Mouse (Mus musculus): ENCODE measurements at regions not wholly inside any gene's neighbourhood (a gene's known extent, or its start where the extent isn't known, plus 50 kb on each side); places are given as distances from the start of the nearest gene placed in this dataset.

- no peak for DNase-seq (ENCODE audit: low spot score in 2 of 2)
Measured at GRCm38 (mm10) chr14:62175384-62176048, 116.9 kb upstream of the Rnaseh2b start.

DNA sequence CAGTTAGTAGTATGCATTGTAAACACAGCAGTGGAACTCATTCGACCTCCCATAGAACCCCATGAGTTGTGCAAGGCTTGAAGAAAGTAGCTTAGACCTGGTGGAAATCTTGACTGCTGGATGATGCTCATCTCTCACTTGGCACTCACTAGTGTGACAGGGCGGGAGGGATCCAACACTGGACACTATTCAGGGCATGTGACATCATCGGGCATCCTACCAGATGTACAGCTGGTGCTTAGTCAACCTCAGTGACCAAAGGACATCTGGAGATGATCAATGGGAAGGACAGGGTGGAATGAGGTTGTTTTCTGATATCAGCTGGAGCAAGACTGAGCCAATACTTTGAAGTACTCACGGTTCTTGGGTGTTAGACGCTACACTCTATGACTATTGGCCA is 114.9 kb upstream of the Rnaseh2b start:
- no peak for DNase-seq (ENCODE audit: low spot score in 2 of 2)

DNA sequence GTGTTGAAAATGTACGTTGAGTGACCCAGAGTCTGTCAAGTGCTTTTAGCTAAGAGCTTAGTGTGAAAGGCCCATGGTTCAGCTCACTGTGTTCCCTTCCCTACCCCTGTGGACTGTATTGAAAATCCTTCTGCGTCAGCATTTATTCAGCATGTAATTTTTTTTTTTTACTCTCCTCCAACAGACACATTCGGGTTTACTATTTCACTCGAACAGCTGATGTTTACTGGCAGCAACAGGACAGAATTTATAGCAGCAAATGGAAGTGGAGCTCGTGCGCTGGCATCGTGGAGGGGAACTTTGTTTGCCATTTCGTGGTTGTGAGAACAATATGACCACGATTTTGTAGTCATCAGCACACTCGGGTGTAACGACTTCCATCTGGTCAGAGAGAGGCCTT is 105.0 kb upstream of the Rnaseh2b start:
- no peak for DNase-seq (ENCODE audit: low spot score in 2 of 2)

DNA sequence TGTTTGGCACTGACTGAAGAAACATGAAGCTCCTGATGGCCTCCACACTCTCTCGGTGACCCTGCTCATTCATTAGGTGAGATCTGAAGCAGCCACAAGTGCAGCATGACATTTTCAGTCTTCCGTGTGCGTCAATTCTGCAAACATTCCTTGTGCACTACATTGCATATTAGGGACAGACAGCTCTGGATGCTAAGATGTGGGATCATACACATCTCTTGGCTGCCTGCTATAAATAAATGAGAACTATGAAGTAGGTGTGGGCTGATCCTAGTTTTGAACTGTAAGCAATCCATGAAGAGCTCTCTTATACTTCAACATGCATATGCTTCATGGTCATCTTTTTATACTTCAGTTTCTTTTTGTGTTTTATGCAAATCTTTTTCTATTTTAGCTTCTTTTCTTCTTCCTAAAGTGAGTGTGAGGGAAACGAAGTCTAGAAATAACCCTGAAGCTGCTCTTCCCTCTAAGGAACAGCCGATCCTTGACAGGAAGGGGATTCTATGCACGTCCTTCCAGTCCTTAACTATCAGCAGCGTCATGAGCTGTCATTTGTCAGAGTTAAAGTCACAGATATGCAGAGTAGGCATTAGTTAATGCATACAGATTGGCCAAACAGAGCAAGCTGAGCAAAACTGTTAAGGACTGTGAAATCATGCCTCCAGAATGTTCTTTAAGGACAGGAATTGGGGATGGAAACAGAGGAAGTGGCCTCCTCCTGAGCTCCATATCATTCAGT is 104.1 kb upstream of the Rnaseh2b start:
- DNase-seq (ENCODE audit: low spot score in 2 of 2): no peak

- no peak for DNase-seq (ENCODE audit: low spot score in 2 of 2)
Measured at GRCm38 (mm10) chr14:62191624-62192023, 100.8 kb upstream of the Rnaseh2b start.

DNA sequence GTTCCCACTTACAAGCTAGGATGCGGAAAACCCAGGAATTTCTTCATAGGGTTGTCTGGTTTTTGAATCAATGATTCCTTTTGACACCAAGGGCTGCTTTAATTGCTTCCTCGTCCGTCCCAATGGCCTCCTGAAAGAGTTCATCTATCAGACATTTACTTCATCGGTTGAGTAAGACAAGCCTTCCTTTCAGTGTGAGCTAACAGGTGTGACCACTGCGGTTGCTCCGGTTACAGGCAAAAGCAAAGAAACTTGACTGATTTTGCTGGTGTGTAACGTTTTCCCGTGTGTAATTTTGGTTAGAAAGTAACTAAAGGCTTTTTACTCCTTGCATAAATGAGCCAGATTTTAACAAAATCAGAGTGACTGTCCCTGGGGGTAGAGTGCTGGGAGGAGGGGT is 99.6 kb upstream of the Rnaseh2b start:
- DNase-seq (ENCODE audit: low spot score in 2 of 2): no peak

GRCm38 (mm10) chr14:62193371-62193770 is 99.0 kb upstream of the Rnaseh2b start:
- no peak for DNase-seq (ENCODE audit: low spot score in 2 of 2)

DNA sequence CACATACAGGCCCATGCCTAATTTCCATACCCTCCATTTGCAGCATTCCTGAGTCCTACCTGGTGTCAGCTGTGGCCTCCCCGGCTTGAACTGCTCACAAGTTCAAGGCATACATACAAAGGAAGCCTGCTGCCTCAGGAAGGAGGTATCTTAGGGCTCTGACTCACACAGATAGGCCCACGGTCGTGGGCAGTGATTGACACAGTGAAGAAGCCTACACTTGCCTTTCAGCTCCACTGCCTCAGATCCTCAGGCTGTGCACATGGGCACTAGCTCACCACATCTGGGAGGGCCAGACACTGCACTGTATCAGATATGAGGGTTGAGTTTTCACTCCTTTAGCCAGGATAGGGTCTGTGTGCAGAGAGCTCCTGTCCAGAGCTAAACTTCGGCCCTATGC is 95.6 kb upstream of the Rnaseh2b start:
- DNase-seq (ENCODE audit: low spot score in 2 of 2): no peak

DNA sequence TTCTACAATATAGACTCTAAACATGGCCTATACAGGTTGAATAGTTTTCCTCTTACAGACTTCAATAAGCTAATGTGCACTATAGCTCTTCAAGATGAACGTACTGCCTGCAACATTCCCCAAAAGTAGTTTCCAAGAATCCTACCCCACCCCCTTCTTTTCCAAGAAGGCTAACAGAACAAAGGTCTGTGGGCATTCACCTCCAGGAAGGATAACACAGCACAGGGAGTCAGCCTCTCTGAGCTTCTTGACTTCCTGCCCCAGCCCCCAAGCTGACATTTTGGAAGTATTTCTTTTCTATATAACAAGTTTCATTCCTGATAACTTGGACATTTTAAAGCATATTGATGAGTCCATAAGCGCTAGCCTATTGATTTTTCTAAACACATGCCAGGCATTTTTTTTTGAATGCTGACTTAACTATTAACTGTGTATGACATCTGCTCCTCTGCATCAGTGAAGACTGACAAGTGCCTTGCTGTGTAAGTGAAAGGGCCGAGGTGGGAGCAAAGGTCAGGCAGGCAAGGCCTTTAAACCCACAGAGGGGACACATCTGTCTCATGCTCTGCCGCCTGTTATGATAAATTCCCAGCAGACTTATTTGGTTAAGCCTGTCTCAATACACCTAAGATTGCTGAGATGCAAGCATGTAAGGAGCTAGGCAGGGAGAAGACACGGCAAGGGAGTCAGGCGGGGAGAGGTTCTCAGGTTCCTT is 93.8 kb upstream of the Rnaseh2b start:
- no peak for DNase-seq (ENCODE audit: low spot score in 2 of 2)

- DNase-seq (ENCODE audit: low spot score in 2 of 2): no peak
Measured at GRCm38 (mm10) chr14:62215071-62215470, 77.3 kb upstream of the Rnaseh2b start.

GRCm38 (mm10) chr14:62216995-62217394 is 75.4 kb upstream of the Rnaseh2b start:
- DNase-seq (ENCODE audit: low spot score in 2 of 2): no peak

GRCm38 (mm10) chr14:62217971-62218370 is 74.4 kb upstream of the Rnaseh2b start:
- no peak for DNase-seq (ENCODE audit: low spot score in 2 of 2)

GRCm38 (mm10) chr14:62218716-62219115 is 73.7 kb upstream of the Rnaseh2b start:
- no peak for DNase-seq (ENCODE audit: low spot score in 2 of 2)

GRCm38 (mm10) chr14:62220770-62221169 is 71.6 kb upstream of the Rnaseh2b start:
- DNase-seq (ENCODE audit: low spot score in 2 of 2): no peak
